Mouse (Mus musculus) urinary bladder, postnatal 4 days (tissue): ENCODE results near the gene Rpa1.
"Not testable (repeated sequence)": the region's sequence is repeated elsewhere in the genome, so short reads cannot be mapped to it uniquely, and the experiment has no call there.

Experiments used
- DNase-seq, 2 experiments: peaks; one replicate each; pipeline ENCODE4 v3.0.0; 2021 to 2022; ENCODE audit warnings: low spot score in 2 of 2

Rpa1 gene

DNA sequence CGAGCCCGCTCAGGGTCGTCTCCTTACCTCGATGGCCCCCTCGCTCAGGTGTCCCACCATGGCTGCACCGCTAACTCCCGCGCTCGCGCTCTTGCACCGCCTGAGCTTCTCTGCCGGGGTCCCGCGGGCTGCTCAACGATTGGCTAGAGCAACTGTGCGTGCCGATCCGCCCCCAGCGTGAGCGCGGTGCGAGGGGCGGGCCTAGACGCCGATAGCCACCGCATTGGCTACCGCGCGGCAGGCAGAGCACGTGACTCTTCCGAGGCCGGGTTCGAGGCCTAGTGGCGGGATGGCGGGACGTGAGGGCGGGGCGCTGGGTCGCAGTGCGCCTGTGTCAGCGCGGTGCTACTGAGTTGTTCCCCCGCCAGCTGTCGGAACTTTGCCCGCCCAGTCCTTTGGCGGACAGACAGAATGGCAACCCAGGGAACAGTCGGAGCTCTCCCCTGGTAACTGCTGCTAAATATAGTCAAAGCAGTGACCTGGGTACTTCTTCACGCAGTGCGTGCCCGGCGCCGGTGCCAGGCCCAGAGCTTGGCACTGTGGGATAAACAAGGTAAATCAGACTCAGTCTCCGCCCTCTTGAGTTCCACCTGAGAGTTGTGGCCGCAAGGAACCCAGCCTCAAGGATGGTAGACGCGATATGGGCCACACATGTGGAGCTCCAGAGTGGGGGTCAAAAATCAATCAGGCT lies at the start of gene Rpa1, which contains the start of gene Smyd4:
Rpa1 (minus strand) TSS at position 126 of the 691 bp plus-strand sequence.
Smyd4 (plus strand) TSS at position 235 of the 691 bp plus-strand sequence.
- DNase-seq: peak; percentile 93 to 95

DNA sequence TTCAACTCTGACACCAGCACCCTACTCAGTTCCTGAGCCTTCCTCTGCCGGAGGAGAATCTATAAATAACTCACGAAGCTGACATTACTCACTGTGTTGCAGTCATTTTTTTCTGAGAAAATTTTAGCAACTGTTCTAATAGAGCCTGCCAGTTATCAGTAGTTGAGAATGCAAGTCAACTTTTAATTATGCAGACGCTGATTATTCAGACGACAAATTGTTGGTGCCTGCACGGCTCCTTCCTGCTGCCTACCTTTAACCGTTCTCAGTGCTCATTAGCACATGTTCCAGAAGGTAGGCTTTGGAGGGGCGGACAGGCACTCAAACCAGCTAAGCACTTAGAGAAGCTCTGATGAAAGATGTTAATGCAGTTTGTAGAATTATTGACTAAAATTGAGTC lies 49.3 kb upstream of the Rpa1 start:
- DNase-seq: no peak

DNA sequence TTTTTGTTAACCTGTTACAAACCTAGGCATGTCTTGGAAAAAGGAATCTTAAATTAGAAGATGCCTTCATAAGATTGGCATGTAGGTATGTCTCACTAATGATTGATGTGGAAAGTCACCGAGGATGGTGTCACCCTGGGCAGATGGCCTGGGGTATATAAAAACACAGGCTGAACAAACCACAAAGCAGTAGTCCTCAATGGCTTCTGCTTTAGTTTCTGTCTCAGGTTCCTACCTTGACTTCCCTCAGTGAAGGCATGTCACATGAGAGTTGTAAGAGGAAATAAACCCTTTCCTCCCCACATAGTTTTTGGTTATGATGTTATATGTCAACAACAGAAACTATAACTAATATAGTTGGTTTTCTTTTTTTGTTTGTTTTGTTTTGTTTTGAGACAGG lies 47.5 kb upstream of the Rpa1 start:
- no peak for DNase-seq

DNA sequence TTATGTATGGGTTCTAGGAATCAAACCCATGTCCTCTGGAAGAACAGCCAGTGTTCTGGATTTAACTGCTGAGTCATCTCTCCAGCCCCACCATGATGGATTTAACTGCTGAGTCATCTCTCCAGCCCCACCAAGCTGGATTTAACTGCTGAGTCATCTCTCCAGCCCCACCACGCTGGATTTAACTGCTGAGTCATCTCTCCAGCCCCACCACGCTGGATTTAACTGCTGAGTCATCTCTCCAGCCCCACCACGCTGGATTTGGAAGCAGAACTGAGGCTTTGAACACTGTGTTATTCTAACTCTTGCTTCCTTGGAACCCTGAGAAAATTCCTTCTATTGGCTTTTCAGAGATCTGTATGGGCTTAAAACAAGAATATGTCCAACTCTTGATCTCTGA lies 35.4 kb upstream of the Rpa1 start:
- not testable (repeated sequence) for DNase-seq

DNA sequence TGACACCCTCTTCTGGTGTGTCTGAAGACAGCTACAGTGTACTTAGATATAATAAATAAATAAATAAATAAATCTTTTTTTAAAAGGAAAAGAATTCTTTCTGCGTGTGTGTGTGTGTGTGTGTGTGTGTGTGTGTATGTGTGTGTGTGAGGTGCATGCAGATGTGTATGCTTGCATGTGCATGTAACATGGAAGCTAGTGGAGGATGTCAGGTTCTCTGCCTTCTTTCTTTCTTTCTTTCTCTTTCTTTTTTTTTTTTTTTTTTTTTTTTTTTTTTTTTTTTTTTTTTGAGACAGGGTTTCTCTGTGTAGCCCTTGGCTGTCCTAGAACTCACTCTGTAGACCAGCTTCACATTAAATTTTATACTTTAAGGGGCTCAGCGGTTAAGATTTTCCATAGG lies 30.7 kb upstream of the Rpa1 start:
- not testable (repeated sequence) for DNase-seq

DNA sequence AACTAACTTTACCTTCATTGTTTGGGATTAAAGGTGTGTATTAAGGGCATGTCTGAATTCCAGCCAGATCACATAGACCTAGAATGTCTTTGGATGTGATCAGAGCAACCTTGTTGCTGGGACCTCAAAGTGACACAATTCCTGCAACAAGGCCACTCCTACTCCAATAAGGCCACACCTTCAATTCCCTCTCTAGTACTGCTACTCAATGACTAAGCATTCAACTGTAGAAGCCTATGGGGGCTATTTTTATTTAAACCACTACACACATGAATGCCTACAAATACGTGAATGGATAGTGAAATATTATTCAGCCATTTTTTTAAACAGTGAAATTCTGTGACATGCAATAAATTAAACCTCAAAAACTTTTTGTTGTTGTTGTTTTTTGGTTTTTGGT lies 29.0 kb upstream of the Rpa1 start:
- no peak for DNase-seq

DNA sequence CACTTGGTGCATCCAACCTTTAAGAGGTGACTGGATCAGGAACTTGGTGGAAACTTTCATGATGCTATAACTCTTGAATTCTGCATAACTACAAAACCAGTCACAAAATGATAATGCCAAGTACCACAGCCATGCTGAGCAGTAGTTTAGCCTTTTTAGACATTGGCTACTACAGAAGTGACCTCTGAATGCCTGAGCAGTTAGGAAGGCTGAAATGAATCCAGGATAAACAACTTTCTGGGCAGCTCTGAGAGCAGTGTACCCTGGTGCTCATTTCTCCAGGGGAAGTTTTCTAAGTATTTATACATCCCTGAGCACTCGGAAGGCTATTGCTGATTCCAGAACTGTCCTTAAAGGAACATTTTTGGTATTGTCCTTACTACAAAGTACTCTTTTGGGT lies 7.4 kb upstream of the Rpa1 start:
- no peak for DNase-seq

DNA sequence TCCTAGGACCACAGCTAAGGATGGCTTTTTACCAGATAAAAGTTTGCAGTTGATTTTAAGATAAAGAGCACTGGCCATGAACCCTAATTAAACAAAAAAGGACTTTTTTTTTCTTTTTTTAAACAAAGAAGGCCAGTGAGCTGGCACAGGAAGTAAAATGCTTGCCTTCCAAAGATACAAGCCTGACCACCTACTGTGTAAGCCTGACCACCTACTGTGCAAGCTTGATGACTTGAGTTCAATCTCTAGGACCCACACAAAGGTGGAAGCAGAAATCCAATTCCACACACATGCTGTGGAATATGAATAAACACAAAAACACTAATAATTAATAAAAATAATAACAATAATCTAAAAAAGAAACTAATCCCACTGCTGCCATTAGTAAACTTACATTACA lies 3.1 kb upstream of the Rpa1 start:
- DNase-seq: no peak

DNA sequence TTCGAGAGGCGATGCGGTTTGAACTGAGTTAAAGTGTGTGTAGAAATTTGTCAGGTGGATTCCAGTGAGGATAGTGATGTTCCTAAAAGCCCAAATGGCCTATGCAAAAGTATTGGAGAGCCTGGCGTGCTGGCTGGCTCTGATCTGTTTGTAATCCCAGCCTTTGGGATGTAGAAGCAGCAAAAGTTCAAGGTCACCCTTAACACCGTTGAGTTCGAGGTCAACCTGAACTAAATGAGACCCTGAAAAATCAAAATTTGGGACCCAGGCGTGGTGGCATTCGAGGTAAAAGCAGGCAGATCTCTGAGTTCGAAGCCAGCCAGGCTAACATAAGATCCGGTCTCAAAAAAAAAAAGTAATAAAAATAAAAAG lies 752 bp upstream of the Rpa1 start:
- DNase-seq: no peak

DNA sequence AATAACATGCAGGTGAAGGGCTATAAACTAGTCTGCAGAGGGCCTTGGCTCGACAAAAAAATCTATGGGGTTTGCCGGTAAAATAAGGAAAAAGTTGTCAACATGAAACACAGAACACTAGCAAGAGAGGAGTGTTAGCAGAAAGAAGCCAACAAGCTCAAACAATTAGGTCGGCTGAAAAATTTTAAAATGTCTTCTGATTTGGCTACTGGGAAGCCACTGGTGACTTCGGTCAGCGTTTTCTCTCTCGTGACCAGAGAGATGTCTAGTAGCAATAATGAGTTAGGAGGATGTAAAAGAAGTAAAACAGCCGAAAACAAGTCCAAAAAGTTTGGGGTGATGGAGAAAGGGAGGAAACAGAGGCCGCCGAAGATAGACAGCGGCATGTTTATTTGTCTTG lies 528 bp downstream of the Rpa1 start:
- no peak for DNase-seq

DNA sequence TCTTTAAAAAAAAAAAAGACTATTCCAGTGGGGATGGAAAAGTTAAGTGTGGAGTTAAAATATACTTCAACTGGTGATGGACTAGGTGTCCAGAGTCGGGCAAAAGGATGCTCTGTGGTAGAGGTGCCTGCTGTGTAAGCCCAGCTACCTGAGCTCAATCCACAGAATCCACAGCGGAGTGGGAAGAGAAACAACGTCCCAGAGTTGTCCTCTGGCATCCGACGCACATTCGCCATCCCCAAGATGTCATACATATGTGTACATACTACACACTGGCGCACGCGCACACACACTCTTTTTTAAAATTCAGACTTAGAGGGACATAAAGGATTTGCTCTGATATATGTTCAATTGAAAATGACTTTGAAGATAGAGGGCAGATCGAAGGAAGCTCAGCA lies 937 bp downstream of the Rpa1 start:
- DNase-seq: no peak

DNA sequence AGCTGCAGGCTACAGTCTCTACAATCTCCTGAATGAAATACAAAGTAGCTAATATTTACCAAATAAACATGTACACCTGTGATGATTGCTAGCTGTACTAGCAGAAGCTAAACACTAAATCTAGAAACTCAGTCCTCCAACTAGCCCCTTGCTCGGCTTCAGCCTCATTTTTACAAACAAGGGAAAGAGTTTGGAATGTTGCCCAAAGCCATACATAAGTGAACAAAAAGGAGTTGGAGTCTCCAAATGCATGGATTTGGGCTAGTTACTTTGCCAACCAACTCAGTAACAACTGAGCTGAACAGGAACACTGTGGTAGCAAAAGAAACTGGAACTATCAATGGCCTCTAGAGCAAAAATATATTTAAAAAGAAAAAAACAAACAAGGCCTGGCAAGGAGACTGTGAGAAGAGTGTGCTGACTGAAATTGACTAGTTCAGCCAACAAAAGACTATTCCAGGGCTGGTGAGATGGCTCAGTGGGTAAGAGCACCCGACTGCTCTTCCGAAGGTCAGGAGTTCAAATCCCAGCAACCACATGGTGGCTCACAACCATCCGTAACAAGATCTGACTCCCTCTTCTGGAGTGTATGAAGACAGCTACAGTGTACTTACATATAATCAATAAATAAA lies 1.5 kb downstream of the Rpa1 start:
- DNase-seq: no peak

DNA sequence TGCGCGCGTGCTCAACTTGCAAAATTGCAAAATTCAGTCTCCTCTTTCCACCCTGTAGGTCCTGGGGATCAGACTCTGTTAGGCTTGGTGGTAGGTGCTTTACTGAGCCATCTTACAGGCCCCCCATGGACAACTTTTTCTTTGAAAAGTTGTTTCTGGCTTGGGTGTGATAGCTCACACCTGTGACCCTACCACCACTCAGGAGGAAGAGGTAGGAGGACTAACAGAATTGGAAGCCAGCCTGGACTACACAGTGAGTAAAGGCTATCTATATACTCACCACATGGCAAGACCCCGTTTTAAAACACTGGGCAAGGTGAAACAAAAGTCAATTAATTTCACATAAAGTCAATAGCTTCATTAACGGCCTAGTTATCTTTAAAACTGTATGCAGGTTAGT lies 3.4 kb downstream of the Rpa1 start:
- DNase-seq: no peak

DNA sequence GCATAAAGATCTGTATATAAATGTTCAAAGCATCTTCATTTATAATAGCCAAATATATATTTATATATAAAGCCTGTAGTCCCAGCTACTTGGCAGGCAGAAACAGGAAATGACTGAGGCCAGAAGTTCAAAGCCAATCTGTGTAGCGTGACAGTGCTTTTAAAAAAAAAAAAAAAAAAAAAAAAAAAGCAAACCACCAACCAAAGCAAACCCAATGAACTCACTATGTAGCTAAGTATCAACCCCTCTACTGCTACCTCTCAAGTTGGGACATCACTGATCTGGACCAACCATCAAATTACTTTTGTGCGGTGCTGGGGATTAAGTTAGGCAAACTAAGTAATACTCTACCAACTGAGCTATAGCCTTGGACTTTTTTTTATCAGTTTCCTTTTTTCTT lies 4.0 kb downstream of the Rpa1 start:
- DNase-seq: no peak

DNA sequence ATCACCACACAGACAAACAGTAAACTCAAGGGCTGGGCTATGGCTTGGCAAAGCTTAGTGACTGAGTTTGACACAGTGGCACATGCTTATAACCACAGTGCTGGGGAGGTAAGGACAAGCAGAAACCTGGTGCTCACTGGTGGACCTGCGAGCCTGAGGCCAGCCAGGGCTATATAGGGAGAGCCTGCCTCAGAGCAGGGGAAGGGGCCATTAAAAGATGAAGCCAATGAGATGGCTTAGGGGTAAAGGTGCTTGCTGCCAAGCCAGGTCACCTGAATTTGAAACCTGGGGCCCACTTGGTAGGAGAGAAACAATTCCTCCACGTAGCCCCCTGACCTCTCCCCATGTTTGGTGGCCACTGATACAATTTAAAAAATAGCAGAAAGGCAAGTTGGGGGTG lies 5.0 kb downstream of the Rpa1 start:
- no peak for DNase-seq

DNA sequence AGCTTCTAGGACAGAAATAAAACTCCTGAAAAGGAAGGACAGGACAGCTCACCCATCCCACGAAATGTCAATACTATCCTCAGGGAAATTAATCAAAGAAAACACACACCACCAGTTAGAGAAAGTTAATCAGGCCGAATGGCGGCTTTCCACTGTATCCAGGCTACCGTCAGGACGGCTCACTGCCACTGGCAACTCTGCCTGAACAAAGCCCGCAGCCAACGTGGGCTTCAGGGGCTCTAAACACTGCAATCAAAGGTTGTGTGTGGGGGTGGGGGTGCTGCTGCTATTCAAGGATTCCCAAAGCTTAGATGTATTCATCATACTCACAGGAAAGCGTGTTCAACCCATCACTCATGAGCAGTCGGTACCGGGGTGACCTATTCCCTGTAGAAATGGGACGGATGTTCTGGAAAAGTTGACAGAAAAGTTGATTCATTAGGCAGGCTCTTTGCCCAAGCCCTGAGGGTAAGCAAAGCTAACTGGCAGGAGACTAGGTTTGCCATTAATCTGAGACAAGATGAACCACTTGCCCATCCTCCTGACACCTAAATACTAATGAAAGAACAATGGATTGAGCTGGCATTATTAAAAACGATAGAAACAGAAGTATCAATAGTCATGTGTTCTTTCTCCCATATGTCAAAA lies 7.3 kb downstream of the Rpa1 start:
- DNase-seq: no peak

DNA sequence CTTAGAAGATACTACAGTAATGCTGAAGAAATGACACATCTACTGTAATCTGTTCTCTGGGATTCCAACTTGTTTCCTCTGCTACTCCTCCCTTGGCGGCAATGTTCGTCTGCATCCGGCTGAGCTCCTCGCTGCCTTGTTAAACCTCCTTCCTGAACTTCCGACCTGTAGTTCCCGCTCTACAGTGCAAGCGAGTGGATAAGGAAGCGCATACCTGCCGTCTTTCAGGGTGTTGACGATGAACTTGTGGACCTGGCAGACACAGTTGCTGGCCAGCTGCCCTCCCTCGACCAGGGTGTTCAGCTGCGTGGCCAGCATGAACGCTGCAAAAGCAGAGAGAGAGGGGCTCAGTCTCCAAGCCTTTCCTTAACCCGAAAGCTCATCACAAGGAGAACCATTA lies 8.0 kb downstream of the Rpa1 start:
- DNase-seq: no peak

DNA sequence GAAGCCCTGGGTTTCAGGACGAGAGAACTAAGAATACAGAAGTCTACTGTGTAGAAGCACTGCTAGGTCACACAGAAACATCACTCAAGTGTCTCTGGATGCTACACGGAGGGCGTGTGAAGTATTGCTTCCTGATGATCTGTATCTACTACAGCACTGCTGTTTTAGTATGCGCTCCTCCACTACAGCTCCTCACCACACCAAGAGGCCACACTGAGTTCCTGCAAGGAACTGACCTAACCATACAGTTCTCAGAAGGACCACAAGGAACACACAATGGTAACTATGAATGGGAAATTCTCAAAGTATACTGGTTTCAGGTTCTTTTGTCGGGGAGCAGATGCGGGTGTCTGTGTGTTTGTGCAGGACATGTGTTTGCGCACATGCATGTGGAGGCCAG lies 10.9 kb downstream of the Rpa1 start:
- no peak for DNase-seq

DNA sequence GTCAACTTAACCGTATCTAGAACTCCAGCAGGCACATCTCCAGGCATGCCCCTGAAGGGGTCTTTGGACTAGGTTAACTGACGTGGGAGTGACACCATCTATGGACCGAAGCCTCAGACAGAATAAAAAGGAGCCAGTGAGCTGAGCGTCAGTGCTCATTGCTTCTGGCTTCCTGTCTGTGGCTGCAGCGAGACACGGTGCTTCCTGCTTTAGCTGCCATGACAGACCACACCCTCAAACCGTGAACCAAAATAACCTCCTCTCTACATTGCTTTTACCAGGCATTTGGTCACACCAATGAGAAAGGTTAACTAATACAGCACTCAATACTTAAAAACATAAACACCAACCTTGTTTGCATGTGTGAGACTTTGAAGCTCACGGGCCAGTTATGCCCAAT lies 11.4 kb downstream of the Rpa1 start:
- DNase-seq: no peak

DNA sequence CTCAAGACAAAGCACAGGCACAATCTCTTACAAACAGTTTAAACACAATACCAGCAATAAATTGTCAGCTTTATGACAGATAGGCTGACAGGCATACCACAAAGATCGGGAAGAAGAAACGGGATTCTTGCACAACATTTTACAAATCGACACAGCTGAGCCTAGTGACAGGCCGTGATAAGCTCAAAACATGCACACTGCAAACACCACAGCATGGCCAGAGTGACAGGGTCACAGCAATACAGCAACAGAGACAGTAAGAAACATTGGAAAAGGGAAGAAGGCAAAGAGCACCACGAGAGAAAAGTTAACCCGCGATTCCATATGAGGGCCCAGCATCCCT lies 22.2 kb downstream of the Rpa1 start:
- DNase-seq: no peak

DNA sequence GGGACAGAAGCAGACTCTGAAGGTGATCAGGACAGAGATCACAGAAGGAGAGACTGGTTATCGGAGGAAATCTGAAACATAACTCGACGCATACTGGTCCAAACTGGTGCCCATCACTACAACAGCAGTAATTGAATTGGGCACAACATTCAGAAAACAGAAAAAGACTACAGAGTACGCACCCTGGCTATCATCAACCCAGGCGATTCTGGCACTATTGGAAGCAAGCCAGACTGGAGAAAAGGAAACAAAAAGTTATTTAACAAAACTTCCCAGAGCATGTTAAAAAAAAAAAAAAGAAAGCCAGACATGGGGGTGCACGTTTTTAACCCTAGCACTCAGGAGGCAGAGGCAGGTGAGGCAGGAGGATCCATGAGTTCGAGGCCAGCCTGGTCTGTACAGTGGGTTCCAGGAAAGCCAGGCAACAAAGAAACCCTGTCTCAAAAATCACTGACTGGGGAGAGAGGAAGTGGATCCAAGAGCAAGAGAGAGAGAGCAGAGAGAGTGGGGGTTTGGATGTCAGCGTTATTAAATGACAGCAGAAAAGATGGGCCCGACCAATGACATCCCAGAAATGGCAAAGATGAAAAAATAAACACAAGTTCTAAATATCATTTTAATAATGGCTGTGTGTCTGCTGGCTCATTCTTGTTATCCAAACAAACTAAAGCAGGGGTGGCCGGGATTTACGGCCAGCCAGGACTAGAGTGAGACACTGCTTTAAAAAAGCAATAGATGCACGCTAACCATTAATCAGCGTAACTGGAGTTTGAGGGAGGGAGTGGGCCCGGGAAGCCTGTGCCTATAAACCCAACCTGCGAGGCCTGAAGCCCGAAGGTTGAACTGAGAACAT lies 22.8 kb downstream of the Rpa1 start:
- DNase-seq: no peak

DNA sequence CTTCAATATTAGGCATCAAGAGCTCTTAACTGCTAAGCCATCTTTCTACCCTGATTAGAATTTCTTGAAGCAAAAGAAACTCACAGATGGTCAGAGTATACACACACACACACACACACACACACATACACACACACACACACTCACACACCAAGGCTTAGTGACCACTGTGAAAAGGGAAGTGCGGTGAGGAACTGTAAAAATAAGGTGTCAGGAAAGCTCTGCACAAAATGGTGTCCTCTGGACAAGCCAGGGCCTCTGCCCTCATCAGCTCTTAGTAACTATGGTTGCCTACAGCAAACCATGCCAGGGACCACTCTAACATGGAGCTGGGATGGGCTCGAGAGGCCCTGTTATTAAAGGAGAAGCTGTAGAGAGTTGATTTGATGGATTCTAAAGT lies 23.7 kb downstream of the Rpa1 start:
- DNase-seq: no peak

DNA sequence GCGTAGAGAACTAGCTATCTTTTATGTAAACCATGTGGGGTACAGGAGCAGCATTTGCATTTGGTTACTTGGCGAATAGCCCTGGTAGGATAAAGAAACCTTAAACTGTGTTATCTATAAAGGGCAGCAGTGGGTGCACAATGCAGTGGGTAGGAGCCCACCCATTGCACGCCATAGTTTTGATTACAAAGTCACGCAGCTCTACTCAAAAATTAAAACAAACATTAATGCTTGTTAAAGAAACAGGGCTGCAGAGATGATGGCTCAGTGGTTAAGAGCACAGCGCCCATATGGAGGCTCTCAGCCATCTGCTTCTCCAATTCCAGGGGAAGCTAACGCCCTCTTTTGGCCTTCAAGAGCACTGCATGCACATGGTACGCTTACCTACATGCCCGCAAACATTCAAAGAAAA lies 24.8 kb downstream of the Rpa1 start:
- DNase-seq: no peak
